Mouse (Mus musculus): ENCODE data around the gene Mapk6.
"Not testable (repeated sequence)": the region's sequence is repeated elsewhere in the genome, so short reads cannot be mapped to it uniquely, and the experiment has no call there.

Gene Mapk6

GRCm38 (mm10) chr9:75378774-75379173 lies 31.0 kb downstream of the Mapk6 start:
- DNase-seq: no peak

- DNase-seq: no peak
Observed at GRCm38 (mm10) chr9:75376428-75376827, 33.4 kb downstream of the Mapk6 start.

- no peak for DNase-seq
Observed at GRCm38 (mm10) chr9:75375606-75376005, 34.2 kb downstream of the Mapk6 start.

GRCm38 (mm10) chr9:75368779-75369178 lies 41.0 kb downstream of the Mapk6 start:
- no peak for DNase-seq

- no peak for DNase-seq
Observed at GRCm38 (mm10) chr9:75366191-75366590, 43.6 kb downstream of the Mapk6 start.

- no peak for DNase-seq
Observed at GRCm38 (mm10) chr9:75365195-75365594, 44.6 kb downstream of the Mapk6 start.

- not testable (repeated sequence) for DNase-seq
Observed at GRCm38 (mm10) chr9:75363702-75364101, 46.1 kb downstream of the Mapk6 start.

- no peak for DNase-seq
Observed at GRCm38 (mm10) chr9:75363001-75363400, 46.8 kb downstream of the Mapk6 start.

- DNase-seq: no peak
Observed at GRCm38 (mm10) chr9:75362201-75362600, 47.6 kb downstream of the Mapk6 start.

GRCm38 (mm10) chr9:75361699-75362098 lies 48.1 kb downstream of the Mapk6 start:
- DNase-seq: peak; percentile 78

GRCm38 (mm10) chr9:75357087-75357654 lies 52.6 kb downstream of the Mapk6 start:
- DNase-seq: no peak

- no peak for DNase-seq
Observed at GRCm38 (mm10) chr9:75355783-75356182, 54.0 kb downstream of the Mapk6 start.

- DNase-seq: no peak
Observed at GRCm38 (mm10) chr9:75353094-75353493, 56.7 kb downstream of the Mapk6 start.

GRCm38 (mm10) chr9:75348641-75349040 lies 61.2 kb downstream of the Mapk6 start:
- no peak for DNase-seq

- DNase-seq: no peak
Observed at GRCm38 (mm10) chr9:75348066-75348465, 61.7 kb downstream of the Mapk6 start.

GRCm38 (mm10) chr9:75347458-75347857 lies 62.3 kb downstream of the Mapk6 start, which contains the start of gene Bcl2l10:
Gene Bcl2l10, plus strand, starts transcription at chr9:75347758.
- no peak for DNase-seq

GRCm38 (mm10) chr9:75342433-75342832 lies 67.4 kb downstream of the Mapk6 start:
- no peak for DNase-seq

GRCm38 (mm10) chr9:75338016-75338415 lies 71.8 kb downstream of the Mapk6 start:
- no peak for DNase-seq

- DNase-seq: no peak
Observed at GRCm38 (mm10) chr9:75334440-75334839, 75.4 kb downstream of the Mapk6 start.

- DNase-seq: no peak
Observed at GRCm38 (mm10) chr9:75330821-75331220, 79.0 kb downstream of the Mapk6 start.

- DNase-seq: no peak
Observed at GRCm38 (mm10) chr9:75328047-75328446, 81.8 kb downstream of the Mapk6 start.

- no peak for DNase-seq
Observed at GRCm38 (mm10) chr9:75322099-75322885, 87.5 kb downstream of the Mapk6 start.

GRCm38 (mm10) chr9:75319365-75319764 lies 90.4 kb downstream of the Mapk6 start:
- peak; percentile 11 for DNase-seq

All from embryo, embryonic 11 days (tissue).